Mouse (Mus musculus) kidney, adult 2 months (tissue): Measurements from ENCODE around the gene Elmod1. TPM values are rescaled to one million over a fixed set of nuclear protein-coding genes. Genes with fewer than 3 reads are reported as not detected.
"Not testable (repeated sequence)": the region's sequence is repeated elsewhere in the genome, so short reads cannot be mapped to it uniquely, and the experiment has no call there.

Experiments
- DNase-seq: peaks from one replicate; pipeline ENCODE4 v3.0.0; 2021
- H3K27ac ChIP-seq: fragments of 200-500 bp; 2 replicates; pipeline ENCODE4 v1.5.1; 2012; ENCODE audit warnings: low read depth, low read length, control low read depth, inconsistent platforms; ENCODE audit not compliant: insufficient read depth
- H3K27me3 ChIP-seq: fragments of 200-500 bp; replicated peaks from 2 replicates; pipeline ENCODE4 v1.6.1; 2012; ENCODE audit warnings: mild to moderate bottlenecking, moderate library complexity, low read length, inconsistent platforms; ENCODE audit not compliant: control insufficient read depth, insufficient read depth
- H3K36me3 ChIP-seq: fragments of 200-500 bp; 2 replicates; pipeline ENCODE4 v1.6.1; 2012; ENCODE audit warnings: mild to moderate bottlenecking, moderate library complexity, low read length, inconsistent platforms; ENCODE audit not compliant: control insufficient read depth, insufficient read depth
- H3K4me1 ChIP-seq: fragments of 200-500 bp; 2 replicates; pipeline ENCODE4 v1.6.1; 2011; ENCODE audit warnings: low read length; ENCODE audit not compliant: control insufficient read depth, insufficient read depth
- H3K4me3 ChIP-seq: fragments of 200-500 bp; 2 replicates; pipeline ENCODE4 v1.5.1; 2011; ENCODE audit warnings: mild to moderate bottlenecking, low read depth, low read length, control low read depth; ENCODE audit not compliant: insufficient read depth
- CTCF ChIP-seq: fragments of 200-500 bp; conservative IDR thresholded peaks from 2 replicates; pipeline ENCODE4 v1.5.1; 2011; ENCODE audit warnings: low read depth, mild to moderate bottlenecking, control low read depth, low read length, moderate library complexity, mixed read lengths; ENCODE audit not compliant: insufficient read depth, insufficient read length
- POLR2A ChIP-seq: fragments of 200-500 bp; IDR thresholded peaks from one replicate; pipeline ENCODE4 v1.6.1; 2011; ENCODE audit warnings: low read depth, low read length, control low read depth
- WGBS: fragments of 180-500 bp; shearing (Covaris S2); methylation state at CpG from one replicate; pipeline ENCODE4 v1.1.7; 2018; 5-methylcytosine and 5-hydroxymethylcytosine counted together
- polyA plus RNA-seq: library from polyadenylated mRNA; depleted of rRNA; stranded (reverse); fragments of >200 nt; gene quantifications from 2 replicates; pipeline ENCODE4 v1.2.3, GENCODE M21; 2012; rRNA removed

Elmod1 gene
- polyA plus RNA-seq, result 0.30 TPM in 2 replicates

- TF ChIP-seq POLR2A, result no peak
- no peak for TF ChIP-seq CTCF
- no peaks in the 10 kb centered on the region; the same call in 1 of the 2 replicates for H3K27me3 ChIP-seq
- no peaks in the 10 kb centered on the region for H3K4me1 ChIP-seq
- H3K36me3 ChIP-seq, result no peaks in the 10 kb centered on the region
- no peak within 1 kb of the TSS for H3K27ac ChIP-seq
- peak; percentile 19 for DNase-seq
- peak within 1 kb of the TSS; percentile 43 for H3K4me3 ChIP-seq
- WGBS, result under 1% methylated on average over 36 of the region's 36 CpGs
Observed at GRCm38 (mm10) chr9:53975122-53975518, at the start of gene Elmod1. TSS of gene Elmod1 (minus strand) at chr9:53975301.

GRCm38 (mm10) chr9:54022795-54023194, 47.7 kb upstream of the Elmod1 start:
- no peak overlapping the region for H3K27ac ChIP-seq
- no peaks in the 10 kb centered on the region for H3K27me3 ChIP-seq
- DNase-seq, result no peak
- TF ChIP-seq CTCF, result no peak
- no peak for TF ChIP-seq POLR2A
- H3K36me3 ChIP-seq, result no peaks in the 10 kb centered on the region
- no peak overlapping the region for H3K4me3 ChIP-seq
- WGBS, result 49% methylated on average over 3 of the region's 3 CpGs
- H3K4me1 ChIP-seq, result no peaks in the 10 kb centered on the region

GRCm38 (mm10) chr9:53994528-53994927, 19.4 kb upstream of the Elmod1 start:
- WGBS, result 55% methylated on average over 1 of the region's 1 CpGs
- Histone ChIP-seq H3K36me3 (no peaks in the 10 kb centered on the region), H3K27ac (no peak overlapping the region), H3K4me1 (no peaks in the 10 kb centered on the region), H3K27me3 (no peaks in the 10 kb centered on the region), H3K4me3 (no peak overlapping the region)
- TF ChIP-seq POLR2A, result no peak
- no peak for DNase-seq

GRCm38 (mm10) chr9:53992567-53992966, 17.5 kb upstream of the Elmod1 start:
- H3K27me3 ChIP-seq, H3K36me3 ChIP-seq, H3K4me1 ChIP-seq, DNase-seq, H3K27ac ChIP-seq, H3K4me3 ChIP-seq: not testable (repeated sequence)

GRCm38 (mm10) chr9:53990921-53991320, 15.8 kb upstream of the Elmod1 start:
- 1% methylated on average over 3 of the region's 3 CpGs for WGBS
- no peaks in the 10 kb centered on the region for H3K27me3 ChIP-seq
- no peaks in the 10 kb centered on the region for H3K36me3 ChIP-seq
- TF ChIP-seq CTCF, result peak; percentile 78
- TF ChIP-seq POLR2A, result no peak
- no peak overlapping the region for H3K4me3 ChIP-seq
- no peaks in the 10 kb centered on the region for H3K4me1 ChIP-seq
- H3K27ac ChIP-seq, result no peak overlapping the region
- peak; percentile 31 for DNase-seq

- no peaks in the 10 kb centered on the region for H3K4me1 ChIP-seq
- no peaks in the 10 kb centered on the region for H3K27me3 ChIP-seq
- no peak overlapping the region for H3K4me3 ChIP-seq
- H3K27ac ChIP-seq, result no peak overlapping the region
- no peaks in the 10 kb centered on the region for H3K36me3 ChIP-seq
- TF ChIP-seq CTCF (peak; percentile 25; the same call in 1 of the 2 replicates), POLR2A (no peak)
- 14% methylated on average over 3 of the region's 3 CpGs for WGBS
- DNase-seq, result peak; percentile 17
Observed at GRCm38 (mm10) chr9:53986972-53987371, 11.9 kb upstream of the Elmod1 start.

- Histone ChIP-seq H3K27me3 (no peaks in the 10 kb centered on the region), H3K4me1 (no peaks in the 10 kb centered on the region), H3K36me3 (no peaks in the 10 kb centered on the region), H3K4me3 (no peak overlapping the region), H3K27ac (no peak overlapping the region)
- peak; percentile 63 for TF ChIP-seq CTCF
- no peak for TF ChIP-seq POLR2A
- DNase-seq, result peak; percentile 38
- 35% methylated on average over 9 of the region's 9 CpGs for WGBS
Observed at GRCm38 (mm10) chr9:53984868-53985267, 9.8 kb upstream of the Elmod1 start.

- peak overlapping the region; percentile 43 for H3K4me3 ChIP-seq
- H3K36me3 ChIP-seq, result no peaks in the 10 kb centered on the region
- no peaks in the 10 kb centered on the region; the same call in 1 of the 2 replicates for H3K27me3 ChIP-seq
- TF ChIP-seq POLR2A, result no peak
- no peak for TF ChIP-seq CTCF
- H3K27ac ChIP-seq, result no peak overlapping the region
- no peak for DNase-seq
- H3K4me1 ChIP-seq, result no peaks in the 10 kb centered on the region
- WGBS, result 2% methylated on average over 42 of the region's 42 CpGs
Observed at GRCm38 (mm10) chr9:53974328-53975121, 576 bp downstream of the Elmod1 start.
